Mouse (Mus musculus) heart, embryonic 11.5 days (tissue): ENCODE measurements around the gene 2410131K14Rik. TPM values are rescaled to one million over a fixed set of nuclear protein-coding genes. Genes with fewer than 3 reads are reported as not detected.
A peak's percentile ranks its signal among the peaks of the same experiment; 100 is the strongest.

Experiments
- ATAC-seq: fragments of 200-750 bp; cut with Nextera tagmentation; replicated peaks from 2 replicates; pipeline ENCODE4 v1.8.0; 2017; ENCODE audit warnings: moderate library complexity; ENCODE audit not compliant: insufficient number of reproducible peaks, low FRiP score, low TSS enrichment
- H3K27ac ChIP-seq: fragments of 300-500 bp; sonication (generic); 2 replicates; pipeline ENCODE4 v1.5.1; 2014; ENCODE audit warnings: mild to moderate bottlenecking, low read depth, low read length
- H3K27me3 ChIP-seq: fragments of 300-500 bp; sonication (generic); 2 replicates; pipeline ENCODE4 v1.6.1; 2014; ENCODE audit warnings: mild to moderate bottlenecking, low read length, mixed read lengths; ENCODE audit not compliant: control insufficient read depth, insufficient read depth
- H3K36me3 ChIP-seq: fragments of 300-500 bp; sonication (generic); 2 replicates; pipeline ENCODE4 v1.6.1; 2014; ENCODE audit warnings: mild to moderate bottlenecking, low read length, moderate library complexity, mixed read lengths; ENCODE audit not compliant: control insufficient read depth, insufficient read depth
- H3K4me1 ChIP-seq: fragments of 300-500 bp; sonication (generic); 2 replicates; pipeline ENCODE4 v1.6.1; 2014; ENCODE audit warnings: low read length; ENCODE audit not compliant: control insufficient read depth, insufficient read depth
- H3K4me2 ChIP-seq: fragments of 300-500 bp; sonication (generic); 2 replicates; pipeline ENCODE4 v1.6.1; 2014; ENCODE audit warnings: mild to moderate bottlenecking, moderate library complexity
- H3K4me3 ChIP-seq: fragments of 300-500 bp; sonication (generic); 2 replicates; pipeline ENCODE4 v1.5.1; 2014; ENCODE audit warnings: low read depth, low read length
- H3K9ac ChIP-seq: fragments of 300-500 bp; sonication (generic); 2 replicates; pipeline ENCODE4 v1.6.1; 2014; ENCODE audit warnings: mild to moderate bottlenecking, low read depth, low read length, moderate library complexity
- H3K9me3 ChIP-seq: fragments of 300-500 bp; sonication (generic); replicated peaks from 2 replicates; pipeline ENCODE4 v1.6.1; 2016; ENCODE audit warnings: low read length; ENCODE audit not compliant: control insufficient read depth
- WGBS: fragments of 180-500 bp; shearing (Covaris S2); extraction: QIAGEN DNeasy Blood & Tissue Kit; methylation state at CpG from one replicate; pipeline ENCODE4 v1.1.7; 2014; ENCODE audit not compliant: insufficient replicate concordance; 5-methylcytosine and 5-hydroxymethylcytosine counted together
- polyA plus RNA-seq: library from polyadenylated mRNA; unstranded; fragments of >200 nt; fragmentation: Nextera tagmentation; extraction: Ambion mirVana; gene quantifications from 2 replicates; pipeline ENCODE4 v1.2.1, GENCODE M21; 2014

2410131K14Rik gene
- polyA plus RNA-seq, 1 experiment from 2014 or later: 5.9 TPM

- H3K36me3 ChIP-seq: no peaks in the 10 kb centered on the region
- WGBS: 49% methylated on average over 9 of the region's 9 CpGs
- H3K27me3 ChIP-seq: no peaks in the 10 kb centered on the region
- H3K27ac ChIP-seq: no peak overlapping the region
- H3K9ac ChIP-seq: no peak overlapping the region
- H3K4me3 ChIP-seq: no peak overlapping the region
- H3K9me3 ChIP-seq: no peaks in the 10 kb centered on the region
- ATAC-seq: no peak
- no peak overlapping the region for H3K4me2 ChIP-seq
- H3K4me1 ChIP-seq: no peaks in the 10 kb centered on the region
Measured at GRCm38 (mm10) chr5:118223142-118223757, 21.8 kb upstream of the 2410131K14Rik start.

GRCm38 (mm10) chr5:118230071-118230611 lies 14.9 kb upstream of the 2410131K14Rik start:
- H3K4me2 ChIP-seq: no peak overlapping the region
- H3K27me3 ChIP-seq: no peaks in the 10 kb centered on the region
- no peak overlapping the region for H3K4me3 ChIP-seq
- no peaks in the 10 kb centered on the region for H3K36me3 ChIP-seq
- no peak overlapping the region for H3K9ac ChIP-seq
- H3K4me1 ChIP-seq: no peaks in the 10 kb centered on the region
- WGBS: 90% methylated on average over 13 of the region's 13 CpGs
- H3K9me3 ChIP-seq: no peaks in the 10 kb centered on the region
- no peak overlapping the region for H3K27ac ChIP-seq
- ATAC-seq: no peak

- H3K4me3 ChIP-seq: no peak overlapping the region
- H3K4me1 ChIP-seq: no peaks in the 10 kb centered on the region; the same call in 1 of the 2 replicates
- 76% methylated on average over 12 of the region's 12 CpGs for WGBS
- H3K36me3 ChIP-seq: no peaks in the 10 kb centered on the region
- H3K27ac ChIP-seq: no peak overlapping the region
- H3K4me2 ChIP-seq: no peak overlapping the region
- no peaks in the 10 kb centered on the region for H3K27me3 ChIP-seq
- no peaks in the 10 kb centered on the region for H3K9me3 ChIP-seq
- no peak for ATAC-seq
- H3K9ac ChIP-seq: no peak overlapping the region
Measured at GRCm38 (mm10) chr5:118236891-118237290, 8.1 kb upstream of the 2410131K14Rik start.

- Histone ChIP-seq H3K27me3 (no peaks in the 10 kb centered on the region), H3K4me3 (no peak overlapping the region), H3K9me3 (no peaks in the 10 kb centered on the region), H3K36me3 (no peaks in the 10 kb centered on the region), H3K9ac (no peak overlapping the region), H3K4me1 (peaks cover 4% of the 10 kb centered on the region; the same call in 1 of the 2 replicates), H3K27ac (no peak overlapping the region), H3K4me2 (no peak overlapping the region)
- 78% methylated on average over 12 of the region's 12 CpGs for WGBS
- ATAC-seq: no peak
Measured at GRCm38 (mm10) chr5:118239671-118240070, 5.4 kb upstream of the 2410131K14Rik start.

GRCm38 (mm10) chr5:118245606-118246308 lies 730 bp downstream of the 2410131K14Rik start:
- Histone ChIP-seq H3K9me3 (no peaks in the 10 kb centered on the region), H3K27ac (peak overlapping the region; percentile 64), H3K36me3 (no peaks in the 10 kb centered on the region; the same call in 1 of the 2 replicates), H3K9ac (peak overlapping the region; percentile 80), H3K4me3 (peak overlapping the region; percentile 75), H3K27me3 (no peaks in the 10 kb centered on the region), H3K4me1 (peaks cover 11% of the 10 kb centered on the region), H3K4me2 (peak overlapping the region; percentile 88)
- ATAC-seq: no peak
- 8% methylated on average over 15 of the region's 15 CpGs for WGBS

GRCm38 (mm10) chr5:118247378-118247777 lies 2.4 kb downstream of the 2410131K14Rik start:
- ATAC-seq: no peak
- Histone ChIP-seq H3K4me3 (no peak overlapping the region), H3K4me1 (peaks cover 11% of the 10 kb centered on the region; the same call in 1 of the 2 replicates), H3K9me3 (no peaks in the 10 kb centered on the region), H3K27ac (no peak overlapping the region), H3K4me2 (no peak overlapping the region), H3K9ac (no peak overlapping the region), H3K36me3 (no peaks in the 10 kb centered on the region; the same call in 1 of the 2 replicates), H3K27me3 (no peaks in the 10 kb centered on the region)
- WGBS: 84% methylated on average over 8 of the region's 8 CpGs

GRCm38 (mm10) chr5:118250987-118251386 lies 6.0 kb downstream of the 2410131K14Rik start:
- Histone ChIP-seq H3K36me3 (no peaks in the 10 kb centered on the region; the same call in 1 of the 2 replicates), H3K27me3 (no peaks in the 10 kb centered on the region), H3K9ac (no peak overlapping the region), H3K27ac (no peak overlapping the region), H3K4me1 (0 out of 2 replicates have a peak, but pooled peaks cover 3% of the 10 kb centered on the region), H3K4me2 (no peak overlapping the region), H3K9me3 (no peaks in the 10 kb centered on the region), H3K4me3 (no peak overlapping the region)
- no peak for ATAC-seq
- WGBS: 88% methylated on average over 7 of the region's 7 CpGs

GRCm38 (mm10) chr5:118253551-118253950 lies 8.5 kb downstream of the 2410131K14Rik start:
- Histone ChIP-seq H3K4me1 (no peaks in the 10 kb centered on the region), H3K4me2 (no peak overlapping the region), H3K36me3 (peaks cover 8% of the 10 kb centered on the region), H3K4me3 (no peak overlapping the region), H3K27me3 (no peaks in the 10 kb centered on the region), H3K9ac (no peak overlapping the region), H3K27ac (no peak overlapping the region), H3K9me3 (no peaks in the 10 kb centered on the region)
- 81% methylated on average over 3 of the region's 3 CpGs for WGBS
- ATAC-seq: no peak
